Mouse (Mus musculus) CH12.LX (cell line): ENCODE measurements around the gene Unk.

Experiments
- CHD1 ChIP-seq: IDR thresholded peaks from 2 replicates; pipeline ENCODE4 v1.6.1; 2012; ENCODE audit warnings: low read depth, low read length, improper control_type of control experiment, inconsistent platforms
- EP300 ChIP-seq: IDR thresholded peaks from 2 replicates; pipeline ENCODE4 v1.6.1; 2011; ENCODE audit warnings: low read length, improper control_type of control experiment
- JUND ChIP-seq: conservative IDR thresholded peaks from 2 replicates; pipeline ENCODE4 v1.6.1; 2011; ENCODE audit warnings: low read depth, low read length, improper control_type of control experiment

DNA sequence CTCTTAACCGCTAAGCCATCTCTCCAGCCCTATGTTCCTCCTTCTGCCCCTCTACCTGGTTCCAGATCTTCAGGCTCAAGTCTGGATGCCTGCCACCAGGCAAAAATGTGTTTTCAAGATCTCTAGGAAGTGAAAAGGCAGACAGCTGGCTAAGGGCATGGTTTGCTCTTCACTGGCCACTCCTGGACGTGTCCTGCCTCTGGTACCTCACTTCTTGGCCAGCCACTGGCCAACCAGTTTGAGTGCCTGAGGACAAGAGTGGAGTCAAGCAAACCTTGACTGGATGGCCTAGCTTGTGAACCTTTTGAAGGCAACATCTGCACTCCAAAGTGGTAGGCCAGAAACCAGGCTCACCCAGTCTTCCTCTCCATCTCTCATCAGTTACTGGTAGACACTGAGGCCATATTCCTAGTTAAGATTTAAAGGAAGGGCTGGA is 10.1 kb upstream of the Unk start:
- TF ChIP-seq CHD1 (no peak), JUND (no peak), EP300 (no peak)
